Mouse (Mus musculus) stomach, postnatal 0 days (tissue): Measurements from ENCODE around the gene Pmm2.

Experiments used
- CTCF ChIP-seq: IDR thresholded peaks from 2 replicates; pipeline ENCODE4 v1.5.1; 2016; ENCODE audit warnings: antibody characterized with exemption, low read depth, mild to moderate bottlenecking, moderate library complexity
- EP300 ChIP-seq: optimal IDR thresholded peaks from 2 replicates; pipeline ENCODE3; 2016; ENCODE audit warnings: antibody characterized with exemption

GRCm38 (mm10) chr16:8678676-8679075 is 41.2 kb downstream of the Pmm2 start:
- TF ChIP-seq EP300 (no peak), CTCF (no peak)
